Mouse (Mus musculus): ENCODE data around the gene Speer4b. TPM values are rescaled to one million over a fixed set of nuclear protein-coding genes. Genes with fewer than 3 reads are reported as not detected.

The Speer4b gene
- total and polyA plus RNA-seq, 3 experiments: not detected

DNA sequence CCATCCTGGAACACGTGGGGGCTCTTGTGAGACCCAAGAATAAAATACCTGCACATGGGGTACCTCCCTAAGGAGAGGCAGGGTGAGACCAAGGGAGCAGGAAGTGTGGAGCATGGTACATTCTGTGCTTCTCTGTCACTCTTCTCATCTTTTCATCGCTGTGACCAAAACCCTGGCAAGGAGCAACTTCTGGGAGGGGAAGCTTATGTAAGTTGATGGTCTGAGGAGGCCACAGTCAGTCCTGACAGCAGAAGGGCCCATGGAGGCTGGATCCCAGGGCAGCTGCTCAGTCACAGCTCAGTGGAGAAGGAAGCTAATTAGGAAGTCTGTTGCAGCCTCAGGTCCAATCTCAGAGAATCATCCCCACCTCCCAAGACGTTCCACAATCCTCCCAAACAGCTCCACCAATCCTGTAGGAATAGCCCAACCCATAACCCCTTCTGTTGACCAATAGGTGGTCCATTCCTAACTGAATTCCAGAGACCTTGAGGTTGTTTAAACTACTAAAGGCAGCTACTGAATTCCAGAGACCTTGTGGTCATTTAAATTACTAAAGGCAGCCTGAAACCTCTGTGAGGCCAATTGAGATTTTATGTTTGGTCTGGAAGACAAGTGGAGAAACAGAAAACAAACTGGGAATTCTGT, 47.9 kb downstream of the Speer4b start:
- H3K79me2 ChIP-seq (replicated peaks; ENCODE audit: control insufficient read depth, insufficient read depth, low read length): no peaks in the 10 kb centered on the region
- DNase-seq: no peak
- no peak for TF ChIP-seq EP300 (IDR thresholded peaks at IDR 0.05; ENCODE audit: insufficient read depth, low read depth, low read length)
- H3K27me3 ChIP-seq (ENCODE audit: control insufficient read depth, insufficient read depth, low read length): no peaks in the 10 kb centered on the region
- no peak overlapping the region for H3K4me3 ChIP-seq
- H3K9ac ChIP-seq (ENCODE audit: low read depth, low read length): no peak overlapping the region
- H3K27ac ChIP-seq: no peak overlapping the region
- WGBS: 29% methylated on average over 3 of the region's 3 CpGs
- no peaks in the 10 kb centered on the region for H3K36me3 ChIP-seq (ENCODE audit: control insufficient read depth, insufficient read depth, low read length)
- intact Hi-C loops (cut with DNase I): no loop called here
- H3K4me1 ChIP-seq (ENCODE audit: control insufficient read depth, insufficient read depth, low read length): no peaks in the 10 kb centered on the region

Measured in heart, adult 2 months (tissue).